ENCODE assay signal across 21 mouse cellular contexts in genomic region chrX:151828971-151829370, GRCm38 (mm10). TPM values are rescaled to one million over a fixed set of nuclear protein-coding genes. Genes with fewer than 3 reads are reported as not detected.
DNase-seq lines count a peak whose midpoint lies in the region; ATAC-seq and TF ChIP-seq lines count a peak whose summit lies in the region.
"Had no signal": no experiment of that assay in that cellular context is flagged by ENCODE, and none has a peak within 500 bp of the region (broad histone marks: within the 10 kb centered on the region; RNA-seq: fewer than 3 reads in every experiment).

No protein-coding gene starts in this region.

- H3K27ac ChIP-seq in MEL (ENCODE audit: control insufficient read depth, low read depth, low read length): no peak overlapping the region

- DNase-seq in MEL (ENCODE audit: low read depth, low spot score): peak; percentile 66
- DNase-seq in MEL-GATA-1-ER (ENCODE audit: extremely low read depth, low read depth): peak; percentile 28
- no peak for DNase-seq in layer of hippocampus, adult 9-11 months
- DNase-seq: adrenal gland, adult 2 months; adrenal gland, adult 8-10 months; adrenal gland, postnatal 10 days; adrenal gland, postnatal 14 days; adrenal gland, postnatal 25 days; adrenal gland, postnatal 36 days; B cell, adult 2 months; cerebellum, adult 11 months; cerebellum, adult 11-12 months; cerebellum, adult 18-20 months; cerebellum, adult 2 months; cerebellum, adult 8-10 months had no signal

- H3K4me3 ChIP-seq in MEL (ENCODE audit: control insufficient read depth in 1 of 2, insufficient read depth in 1 of 2, low read depth in 2 of 2, low read length in 2 of 2): peak overlapping the region in 1 of 2 experiments; percentile 19; a peak in 1 of 4 replicates

- no peak for TF ChIP-seq CTCF in MEL (IDR thresholded peaks at IDR 0.05 in 2 of 3, conservative IDR thresholded peaks at IDR 0.05 in 1 of 3; ENCODE audit: control insufficient read depth in 1 of 3, insufficient read depth in 1 of 3, low read depth in 2 of 3, low read length in 3 of 3, poor library complexity in 1 of 3, severe bottlenecking in 1 of 3)

- TF ChIP-seq RAD21 in MEL (IDR thresholded peaks at IDR 0.05; ENCODE audit: low read depth, low read length): no peak

- ATAC-seq in erythroid progenitor cell, adult 5-6 weeks (replicated peaks; ENCODE audit: low FRiP score, poor library complexity, severe bottlenecking): no peak
- ATAC-seq: activated CD4-positive, CD25-positive, alpha-beta regulatory T cell, adult 4 months; CD4-positive, CD25-positive, alpha-beta regulatory T cell, adult 4 months; Patski had no signal

- H3K79me2 ChIP-seq in MEL (ENCODE audit: control insufficient read depth, insufficient read depth, low read length, poor library complexity): peaks cover 55% of the 10 kb centered on the region

- peaks cover 25 to 49% of the 10 kb centered on the region in 2 experiments for H3K4me1 ChIP-seq in MEL (ENCODE audit: control insufficient read depth in 1 of 2, insufficient read depth in 2 of 2, low read length in 2 of 2)

- H3K9me3 ChIP-seq in MEL (replicated peaks; ENCODE audit: insufficient read depth, low read length): no peaks in the 10 kb centered on the region
- H3K9me3 ChIP-seq: G1E had no signal

- no peak for TF ChIP-seq POLR2A in MEL (IDR thresholded peaks at IDR 0.05; ENCODE audit: control insufficient read depth in 1 of 2, insufficient read depth in 1 of 2, low read depth in 1 of 2, low read length in 2 of 2, poor library complexity in 1 of 2)

- TF ChIP-seq EP300 in MEL (IDR thresholded peaks at IDR 0.05; ENCODE audit: low read depth in 1 of 2, low read length in 2 of 2): peak; percentile 67 to 81

- H3K27me3 ChIP-seq in MEL (ENCODE audit: control insufficient read depth in 1 of 2, insufficient read depth in 2 of 2, low read length in 2 of 2): no peaks in the 10 kb centered on the region
- H3K27me3 ChIP-seq: CH12.LX had no signal

- peaks cover 29 to 62% of the 10 kb centered on the region in 2 experiments for H3K36me3 ChIP-seq in MEL (ENCODE audit: control insufficient read depth in 1 of 2, insufficient read depth in 2 of 2, low read length in 2 of 2)

- no peak overlapping the region for H3K9ac ChIP-seq in MEL (ENCODE audit: control insufficient read depth, low read depth, low read length, poor library complexity, severe bottlenecking)

TF ChIP-seq in MEL, 35 proteins besides CTCF, POLR2A, EP300 and RAD21:
- TF ChIP-seq JUND (IDR thresholded peaks at IDR 0.05; ENCODE audit: low read depth, low read length) (no peak), MAZ (IDR thresholded peaks at IDR 0.05; ENCODE audit: low read depth, low read length) (no peak), ZKSCAN1 (IDR thresholded peaks at IDR 0.05; ENCODE audit: low read depth, low read length) (no peak), TCF12 (IDR thresholded peaks at IDR 0.05; ENCODE audit: low read depth, low read length) (peak; percentile 71; the same call in 1 of the 2 replicates), TBP (IDR thresholded peaks at IDR 0.05; ENCODE audit: low read depth, low read length) (no peak), MEF2A (IDR thresholded peaks at IDR 0.05; ENCODE audit: extremely low read depth, insufficient replicate concordance, low read depth, low read length, poor library complexity, severe bottlenecking) (no peak), MYC (IDR thresholded peaks at IDR 0.05; ENCODE audit: low read depth, low read length) (no peak), MXI1 (IDR thresholded peaks at IDR 0.05; ENCODE audit: low read depth, low read length) (peak; percentile 55; the same call in 1 of the 2 replicates), TAL1 (IDR thresholded peaks at IDR 0.05; ENCODE audit: low read length) (no peak), HCFC1 (IDR thresholded peaks at IDR 0.05; ENCODE audit: low read depth, low read length) (0 out of 2 replicates have a peak, but pooled peaks have one; percentile 15), USF1 (IDR thresholded peaks at IDR 0.05; ENCODE audit: low read depth, low read length) (no peak), E2F4 (IDR thresholded peaks at IDR 0.05; ENCODE audit: borderline replicate concordance, low read depth, low read length) (no peak), ELF1 (IDR thresholded peaks at IDR 0.05; ENCODE audit: low read depth, low read length) (no peak), MAX (IDR thresholded peaks at IDR 0.05; ENCODE audit: low read length) (no peak), ETS1 (IDR thresholded peaks at IDR 0.05; ENCODE audit: low read depth, low read length) (peak; percentile 74), CHD2 (IDR thresholded peaks at IDR 0.05; ENCODE audit: low read length) (no peak), SIN3A (IDR thresholded peaks at IDR 0.05; ENCODE audit: low read length) (0 out of 2 replicates have a peak, but pooled peaks have one; percentile 40), ZMIZ1 (IDR thresholded peaks at IDR 0.05; ENCODE audit: low read depth, low read length) (no peak), USF2 (IDR thresholded peaks at IDR 0.05; ENCODE audit: borderline replicate concordance in 1 of 2, insufficient read depth in 1 of 2, low read depth in 1 of 2, low read length in 2 of 2) (no peak), POLR2AphosphoS2 (IDR thresholded peaks at IDR 0.05; ENCODE audit: low read length) (no peak), UBTF (IDR thresholded peaks at IDR 0.05; ENCODE audit: borderline replicate concordance, insufficient read depth, low read depth, low read length) (no peak), POLR2AphosphoS5 (IDR thresholded peaks at IDR 0.05; ENCODE audit: borderline replicate concordance, low read depth, low read length) (no peak), NRF1 (IDR thresholded peaks at IDR 0.05; ENCODE audit: insufficient read depth, low read depth, low read length, poor library complexity, severe bottlenecking) (no peak), ZC3H11A (IDR thresholded peaks at IDR 0.05; ENCODE audit: low read depth, low read length) (no peak), CHD1 (IDR thresholded peaks at IDR 0.05; ENCODE audit: low read depth, low read length) (no peak), KAT2A (conservative IDR thresholded peaks at IDR 0.05; ENCODE audit: low read depth, low read length) (no peak), ZNF384 (IDR thresholded peaks at IDR 0.05; ENCODE audit: low read depth, low read length) (no peak), GATA1 (IDR thresholded peaks at IDR 0.05; ENCODE audit: low read depth, low read length) (peak; percentile 76), SMC3 (IDR thresholded peaks at IDR 0.05; ENCODE audit: low read depth, low read length) (no peak), BHLHE40 (IDR thresholded peaks at IDR 0.05; ENCODE audit: borderline replicate concordance, low read depth, low read length) (no peak), MYB (IDR thresholded peaks at IDR 0.05; ENCODE audit: low read depth, low read length) (no peak), MAFK (IDR thresholded peaks at IDR 0.05; ENCODE audit: borderline replicate concordance, low read depth, low read length) (no peak), NELFE (IDR thresholded peaks at IDR 0.05; ENCODE audit: low read depth, low read length) (no peak), RCOR1 (IDR thresholded peaks at IDR 0.05; ENCODE audit: low read depth, low read length) (no peak), GABPA (IDR thresholded peaks at IDR 0.05; ENCODE audit: low read depth, low read length) (no peak)

RNA-seq across cellular contexts. Expression of gene Huwe1, which starts 28.4 kb away (rescaled TPM):
- 132 and 164 TPM in 2 replicates for total RNA-seq in MEL (2012; rRNA removed)
- polyA plus RNA-seq in MEL (2012; ENCODE audit: insufficient read depth in 1 of 2, insufficient read length in 2 of 2, low read depth in 1 of 2, low replicate concordance in 2 of 2, missing spikeins in 1 of 2): 100 to 1,000 TPM; 345 to 528 TPM
- total RNA-seq in erythroid progenitor cell, adult 5-6 weeks (2015; ENCODE audit: low replicate concordance): 89.0 and 101 TPM in 2 replicates
- total RNA-seq in erythroid progenitor cell, adult 5-6 weeks (2017; ENCODE audit: low replicate concordance): 95.2 and 165 TPM in 2 replicates
